Mouse (Mus musculus) liver, embryonic 14.5 days (tissue): ENCODE measurements around the gene Herc1.

ENCODE experiments used
- CTCF ChIP-seq: IDR thresholded peaks from 2 replicates; pipeline ENCODE4 v1.5.1; 2016; ENCODE audit warnings: antibody characterized with exemption, low read depth, control low read depth
- EP300 ChIP-seq: IDR thresholded peaks from 2 replicates; pipeline ENCODE4 v1.6.1; 2016; ENCODE audit warnings: antibody characterized with exemption, low read depth

DNA sequence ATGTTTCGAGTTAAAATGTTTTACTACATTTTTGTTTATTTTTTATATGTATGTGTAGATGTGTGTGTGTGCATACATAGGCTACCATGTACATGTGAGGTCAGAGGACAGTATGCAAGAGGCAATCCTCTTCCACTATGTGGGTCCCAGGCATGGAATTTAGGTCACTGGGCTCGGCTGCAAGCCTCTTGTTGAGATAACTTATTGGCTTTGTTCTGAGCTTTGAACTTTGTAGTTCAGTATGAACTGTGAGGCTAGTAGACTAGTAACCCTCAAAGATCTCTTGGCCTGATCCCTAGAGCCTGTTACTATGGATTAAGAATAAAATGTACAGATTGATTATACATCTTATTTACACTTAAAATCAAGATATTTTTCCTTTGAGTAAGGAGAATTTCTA, 23.4 kb upstream of the Herc1 start:
- no peak for TF ChIP-seq CTCF
- TF ChIP-seq EP300: no peak
